Mouse (Mus musculus) forelimb bud, embryonic 11.5 days (tissue): ENCODE measurements around the gene Cops7a.
A peak's percentile ranks its signal among the peaks of the same experiment; 100 is the strongest.

ENCODE experiments used
- DNase-seq: peaks from one replicate; pipeline ENCODE4 v3.0.0-alpha.2; 2012; ENCODE audit warnings: low read depth, low spot score

Cops7a gene

DNA sequence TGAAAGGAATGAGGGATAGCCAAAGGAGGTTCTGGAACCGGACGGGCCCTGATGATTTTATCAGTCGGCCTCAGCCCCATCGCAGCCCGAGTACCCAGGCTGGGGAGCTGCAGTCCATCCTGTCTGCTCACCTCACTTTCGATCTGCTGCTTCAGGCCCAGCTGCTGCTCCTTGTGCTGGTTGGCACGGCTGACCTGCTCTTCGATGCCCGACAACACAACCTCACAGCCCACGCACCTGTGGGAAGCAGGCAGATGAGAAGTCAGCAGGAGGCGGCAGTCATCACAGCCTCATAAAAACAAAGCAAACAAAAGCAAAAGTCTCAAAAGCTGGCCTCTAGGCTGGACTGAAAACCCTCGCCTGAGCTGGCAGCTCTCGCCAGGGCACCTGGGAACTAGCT, 5.4 kb downstream of the Cops7a start:
- DNase-seq, result no peak

DNA sequence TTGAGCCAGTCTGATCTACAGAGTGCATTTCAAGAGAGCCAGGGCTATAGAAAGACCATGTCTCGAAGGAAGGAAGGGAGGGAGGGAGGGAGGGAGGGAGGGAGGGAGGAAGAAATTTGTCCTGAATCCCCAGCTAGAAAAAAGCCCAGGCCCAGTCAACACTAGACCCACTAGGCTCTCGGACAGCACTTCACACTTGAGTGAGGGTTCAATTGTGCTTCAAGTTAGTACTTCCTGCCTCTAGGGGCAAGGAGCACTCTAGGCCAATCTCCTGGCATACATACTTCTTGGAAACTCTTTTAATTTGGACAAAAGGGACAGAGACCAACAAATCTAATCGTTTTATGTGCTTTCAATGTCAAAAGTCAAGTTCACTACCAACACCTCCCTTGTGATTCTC, 7.2 kb downstream of the Cops7a start:
- DNase-seq, result no peak

DNA sequence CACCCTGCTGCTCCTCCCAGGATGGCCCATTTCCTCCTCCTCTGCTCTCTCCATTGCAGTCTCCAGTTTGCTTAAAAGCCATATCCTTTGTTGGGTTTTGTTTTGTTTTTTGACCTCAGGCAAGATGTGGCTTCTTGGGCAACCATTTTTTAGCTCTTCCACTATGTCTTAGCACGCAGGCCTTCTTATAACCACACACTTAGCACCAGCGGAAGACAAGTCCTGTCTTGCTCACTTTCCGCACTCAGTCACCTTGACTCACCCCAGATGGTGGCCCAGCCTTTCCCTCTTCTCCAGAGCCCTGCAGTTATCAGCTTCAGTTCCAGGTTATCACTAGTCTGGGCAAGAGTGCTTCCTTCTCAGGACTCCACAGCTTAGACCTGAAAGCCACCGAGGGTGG, 10.1 kb downstream of the Cops7a start:
- DNase-seq, result no peak

DNA sequence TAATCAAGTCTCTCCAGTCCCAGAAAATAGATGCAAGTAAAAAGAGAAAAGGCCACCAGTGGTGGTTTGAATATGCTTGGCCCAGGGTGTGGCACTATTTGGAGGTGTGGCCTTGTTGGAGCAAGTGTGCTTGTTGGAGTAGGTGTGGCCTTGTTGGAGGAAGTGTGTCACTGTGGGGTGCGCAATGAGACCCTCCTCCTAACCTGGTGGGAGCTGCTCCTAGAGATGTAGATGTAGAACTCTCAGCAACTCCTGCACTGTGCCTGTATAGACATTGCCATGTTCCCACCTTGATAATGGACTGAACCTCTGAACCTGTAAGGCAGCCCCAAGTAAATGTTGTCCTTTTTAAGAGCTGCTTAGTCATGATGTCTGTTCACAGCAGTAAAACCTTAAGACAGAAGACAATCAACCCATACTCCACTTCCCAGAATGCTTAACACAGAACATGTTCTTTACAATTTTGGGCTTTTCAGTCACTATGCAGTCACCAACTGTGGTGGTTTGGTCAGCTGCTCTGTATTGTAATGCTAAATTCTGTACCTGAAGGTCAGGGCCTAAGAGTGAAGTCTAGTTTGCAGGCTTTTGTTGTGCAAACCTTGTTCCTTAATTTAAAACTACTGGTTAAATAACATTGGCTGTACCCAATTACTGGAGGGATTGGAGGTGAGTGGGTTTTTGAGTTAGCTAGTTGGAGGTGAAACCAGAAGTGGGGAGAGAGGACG, 11.2 kb downstream of the Cops7a start:
- no peak for DNase-seq

DNA sequence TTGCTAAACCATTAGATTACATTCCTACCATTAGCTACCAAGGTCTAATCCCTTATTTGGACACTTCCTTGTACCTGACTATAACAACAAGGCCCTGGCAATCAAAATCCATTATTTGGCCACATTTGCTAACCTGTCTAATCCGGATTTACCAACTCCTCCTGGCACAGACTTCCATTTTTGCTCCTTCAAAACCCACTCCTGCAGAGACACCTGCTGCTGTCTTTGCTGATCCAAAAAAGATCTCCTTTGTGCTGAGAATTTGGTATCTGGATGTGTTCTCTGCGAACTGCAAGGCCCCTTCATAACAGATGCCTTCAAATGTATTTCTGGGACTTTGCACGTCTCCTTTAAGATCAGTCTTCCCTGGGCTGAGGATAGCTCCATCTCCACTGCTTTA, 21.8 kb downstream of the Cops7a start:
- DNase-seq, result no peak

DNA sequence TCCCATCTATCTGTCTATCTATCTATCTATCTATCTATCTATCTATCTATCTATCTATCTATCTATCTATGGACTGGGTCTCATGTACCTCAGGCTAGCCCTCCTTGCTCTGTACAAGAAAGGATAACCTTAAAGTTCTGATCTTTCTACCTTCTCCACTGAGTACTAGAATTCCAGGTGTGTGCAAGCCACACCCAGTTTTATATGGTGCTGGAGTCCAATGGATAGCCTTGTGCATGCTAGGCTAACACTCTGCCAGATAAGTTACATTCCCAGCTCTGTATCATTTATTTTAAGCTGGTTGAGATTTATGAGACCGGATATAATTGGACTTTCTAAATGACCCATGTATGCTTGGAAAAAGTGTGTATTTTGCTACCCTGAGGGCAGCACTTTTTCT, 23.7 kb downstream of the Cops7a start:
- no peak for DNase-seq

DNA sequence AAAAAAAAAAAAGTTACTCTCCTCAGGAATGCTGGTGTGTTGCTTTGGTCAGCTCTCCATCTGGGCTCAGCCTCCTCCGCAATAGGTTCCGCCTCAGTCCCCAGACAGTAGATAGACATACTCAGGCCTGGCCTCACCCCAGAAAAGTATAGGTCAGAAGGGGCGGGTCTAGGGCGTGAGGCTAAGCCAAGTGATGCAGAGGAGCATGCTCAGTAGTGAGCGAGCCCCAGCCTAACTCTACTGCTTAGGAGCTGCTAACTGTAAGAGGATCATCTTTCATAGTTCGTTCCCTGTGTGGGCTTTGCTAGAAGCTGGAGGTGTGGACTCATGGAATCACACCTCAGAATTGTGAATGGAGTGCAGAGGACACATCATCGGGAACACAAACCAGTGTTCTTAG, 26.8 kb downstream of the Cops7a start:
- DNase-seq, result no peak

DNA sequence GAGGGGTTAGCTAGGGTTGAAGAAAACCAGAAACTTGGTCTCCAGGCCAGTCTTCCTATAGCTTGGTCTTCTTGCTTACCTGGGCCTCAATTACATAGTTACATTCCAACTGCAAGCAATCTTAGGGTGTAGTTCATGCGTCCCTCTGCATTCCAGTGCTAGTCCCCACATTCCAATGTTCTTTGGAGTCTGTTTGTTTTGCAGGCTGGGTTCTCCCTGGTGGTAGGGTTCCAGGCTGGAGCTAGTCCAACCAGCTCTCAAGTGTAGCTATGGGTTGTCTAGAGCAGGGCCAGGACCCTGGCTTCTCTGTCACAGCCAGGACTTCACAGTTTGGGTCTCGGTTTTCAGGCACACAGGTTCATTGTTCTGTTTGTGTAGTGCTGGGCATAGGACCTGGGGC, 27.8 kb downstream of the Cops7a start:
- no peak for DNase-seq

DNA sequence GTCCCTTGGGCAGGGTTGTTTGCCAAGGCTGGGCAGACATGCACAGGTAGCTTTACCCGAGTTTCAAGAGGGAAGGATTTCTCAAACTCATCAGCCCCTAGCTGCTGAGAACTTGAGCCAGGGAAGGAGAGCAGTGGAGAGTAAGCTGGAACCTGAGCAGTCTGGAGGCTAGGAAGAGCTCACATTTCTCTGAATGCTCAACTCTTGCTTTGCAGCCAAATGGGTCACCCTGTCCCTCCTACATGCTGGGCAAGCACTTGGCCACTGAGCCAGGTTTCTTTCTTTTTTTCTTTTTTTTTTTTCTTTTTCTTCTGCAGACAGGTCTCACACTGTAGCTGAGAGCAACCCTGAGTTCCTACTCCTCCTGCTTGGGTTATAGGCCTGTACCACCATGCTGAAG, 28.7 kb downstream of the Cops7a start:
- DNase-seq, result no peak

DNA sequence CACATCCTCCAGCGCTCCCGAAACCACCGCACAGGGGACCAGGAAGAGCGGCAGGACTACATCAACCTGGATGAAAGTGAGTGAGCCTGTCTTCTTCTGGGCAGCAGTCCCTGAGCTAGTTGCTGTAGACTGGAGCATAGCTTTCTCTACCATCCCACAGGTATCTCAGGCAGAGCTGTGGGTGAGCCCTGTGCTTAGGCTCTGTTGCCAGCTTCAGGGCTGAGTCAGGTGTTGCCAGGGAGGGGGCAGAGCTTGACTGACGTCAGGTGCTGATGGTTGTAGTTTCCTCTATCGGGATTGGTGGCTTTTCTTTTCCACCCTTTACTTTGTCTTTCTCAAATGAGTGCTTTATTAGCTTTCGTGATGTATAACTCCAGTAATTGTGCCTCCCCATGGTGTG, 30.7 kb downstream of the Cops7a start:
- DNase-seq, result no peak

DNA sequence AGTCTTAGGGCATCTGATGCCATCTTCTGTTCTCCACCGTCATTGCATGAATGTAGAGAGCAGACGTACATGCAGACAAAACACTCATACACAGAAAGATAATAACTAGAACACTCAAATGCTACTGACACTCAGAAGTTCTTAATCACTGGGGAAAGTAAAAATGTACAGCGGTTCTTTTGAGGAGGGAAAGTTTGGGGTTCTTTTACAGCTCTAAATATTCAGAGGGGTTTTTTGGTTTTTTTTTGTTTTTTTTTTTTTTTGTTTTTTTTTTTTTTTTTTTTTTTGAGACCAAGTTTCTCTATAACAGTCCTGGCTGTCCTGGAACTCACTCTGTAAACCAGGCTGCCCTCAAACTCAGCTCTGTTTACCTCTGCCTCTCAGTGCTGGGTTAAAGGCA, 32.2 kb downstream of the Cops7a start:
- DNase-seq, result no peak

DNA sequence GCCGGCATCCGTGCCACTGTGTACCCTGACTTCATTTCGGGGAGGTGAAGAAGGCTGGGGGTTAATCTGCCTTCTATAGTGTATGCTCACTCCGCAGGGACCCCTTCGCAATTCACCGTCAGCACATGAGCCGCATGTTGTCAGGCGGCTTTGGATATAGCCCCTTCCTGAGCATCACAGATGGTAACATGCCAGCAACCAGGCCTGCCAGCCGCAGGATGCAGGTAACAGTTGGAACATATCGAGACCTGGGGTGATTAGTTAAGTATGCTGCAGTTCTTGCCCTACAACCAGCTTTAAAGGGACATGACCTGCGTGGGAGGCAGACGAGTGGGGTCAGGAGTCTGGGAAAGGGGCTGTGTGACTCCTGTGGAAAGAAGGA, 33.0 kb downstream of the Cops7a start:
- DNase-seq, result no peak

DNA sequence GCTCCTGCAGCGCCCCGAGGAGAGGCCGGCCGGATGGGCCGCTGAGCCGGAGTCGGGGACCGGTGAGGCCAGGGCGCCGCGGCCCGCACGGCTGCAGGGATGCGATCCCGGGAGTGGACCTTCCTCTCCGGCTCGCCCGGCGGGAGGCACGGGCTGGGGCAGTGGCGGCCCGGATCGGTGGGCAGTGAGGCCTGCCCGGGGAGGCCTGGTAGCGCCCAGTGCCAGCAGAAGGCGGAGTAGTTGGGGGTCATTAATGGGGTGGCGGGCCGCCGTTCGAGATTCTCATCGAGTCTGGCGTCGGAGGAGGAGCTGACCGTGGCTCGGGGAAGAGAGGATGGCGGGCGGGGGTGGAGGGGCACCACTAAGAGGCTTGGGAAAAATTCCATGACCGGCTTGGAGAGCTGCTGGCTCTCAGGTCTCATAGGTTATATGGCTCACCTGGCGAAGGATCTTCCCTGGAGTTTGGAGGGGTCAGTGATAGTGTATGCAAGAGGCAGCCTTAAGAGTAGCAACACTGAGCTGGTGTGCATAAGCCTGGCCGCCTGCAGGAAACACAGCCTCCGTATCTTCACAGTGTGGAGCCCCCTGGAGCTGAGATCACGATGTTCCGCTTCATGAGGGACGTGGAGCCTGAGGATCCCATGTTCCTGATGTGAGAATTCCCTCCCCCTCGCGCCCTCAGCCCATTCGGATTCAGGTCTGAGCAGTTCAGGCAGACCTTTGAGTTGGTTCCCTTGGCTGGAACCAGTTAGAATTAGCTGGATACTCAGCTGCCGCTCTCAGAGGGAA, 33.6 kb downstream of the Cops7a start:
- DNase-seq, result no peak

DNA sequence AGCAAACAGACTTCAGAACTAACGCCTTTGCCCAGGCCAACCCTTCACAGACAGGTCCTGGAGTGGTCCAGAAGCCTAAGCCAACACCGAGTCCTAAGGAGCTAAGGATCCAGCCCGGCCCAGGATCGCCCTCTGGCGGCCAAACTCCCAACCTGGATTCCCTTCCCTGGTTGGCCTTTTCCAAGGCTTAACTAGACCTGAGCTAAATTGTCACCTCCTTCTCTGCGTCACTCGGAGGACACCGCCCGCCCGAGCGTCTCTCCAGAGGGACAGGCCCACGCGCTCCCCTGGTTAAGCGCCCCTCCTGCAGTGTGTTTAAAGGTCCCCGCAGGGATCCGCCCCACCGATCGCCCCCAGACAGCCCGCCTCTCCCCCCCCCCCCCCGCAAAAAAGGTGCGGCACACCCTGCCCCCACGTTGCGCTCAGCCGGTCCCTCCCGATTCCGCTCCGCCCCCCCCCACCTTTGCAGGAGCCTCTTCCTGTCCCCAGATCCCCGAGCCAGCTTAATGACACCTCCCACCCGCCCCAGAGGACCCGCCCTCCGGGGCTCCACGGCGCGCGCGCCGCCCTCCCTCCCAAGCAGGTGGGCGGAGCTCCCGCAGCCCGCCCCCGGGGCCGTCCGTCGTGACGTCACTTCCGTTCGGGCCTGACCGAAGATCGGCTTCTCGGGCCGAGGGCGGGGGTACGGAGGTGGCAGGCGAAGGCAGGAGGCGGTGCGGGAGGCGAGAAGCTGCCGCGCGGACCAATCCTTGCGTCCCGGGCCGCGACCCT, 34.4 kb downstream of the Cops7a start, which contains the start of gene Mlf2:
Gene Mlf2 (plus strand): TSS at position 633 of the 771 bp plus-strand sequence.
- DNase-seq, result peak; percentile 98

DNA sequence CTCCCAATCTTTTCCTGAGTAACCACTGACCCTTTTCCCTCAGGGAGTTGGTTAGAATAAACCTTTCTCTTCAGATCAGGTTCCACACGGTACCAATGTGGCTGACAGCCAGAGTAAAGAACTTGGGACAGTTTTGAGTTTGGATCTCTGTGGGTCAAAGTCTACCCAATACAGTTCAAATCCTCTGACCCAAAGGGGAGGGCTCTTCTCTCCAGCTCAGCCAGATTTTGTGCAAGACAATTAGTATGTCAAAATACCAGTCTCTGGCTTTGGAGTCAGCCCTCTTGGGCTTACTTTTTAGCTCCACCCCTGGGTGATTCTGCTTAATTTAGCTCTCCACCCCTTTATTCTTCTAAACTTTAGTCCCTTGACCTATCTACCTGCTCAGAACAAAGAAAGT, 35.1 kb downstream of the Cops7a start:
- DNase-seq, result no peak

DNA sequence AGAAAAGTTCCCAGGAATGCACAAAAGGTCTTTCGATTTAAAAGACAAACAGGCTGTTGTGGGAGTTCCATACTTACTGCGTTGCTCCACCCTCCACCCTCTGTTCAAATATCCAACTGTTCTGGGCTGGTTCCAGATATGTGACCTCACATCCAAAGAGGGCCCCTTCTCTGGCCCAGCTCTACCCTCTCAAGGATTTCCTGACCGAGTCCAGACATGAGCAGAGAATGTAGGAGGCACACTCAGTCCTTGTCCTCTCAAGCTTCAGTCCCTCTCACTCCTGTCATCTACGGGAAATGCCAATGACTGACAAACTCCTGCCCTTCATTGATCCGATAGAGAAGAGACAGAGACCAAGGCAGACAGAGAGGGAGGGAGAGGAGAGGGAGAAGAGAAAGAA, 39.4 kb downstream of the Cops7a start:
- DNase-seq, result no peak

DNA sequence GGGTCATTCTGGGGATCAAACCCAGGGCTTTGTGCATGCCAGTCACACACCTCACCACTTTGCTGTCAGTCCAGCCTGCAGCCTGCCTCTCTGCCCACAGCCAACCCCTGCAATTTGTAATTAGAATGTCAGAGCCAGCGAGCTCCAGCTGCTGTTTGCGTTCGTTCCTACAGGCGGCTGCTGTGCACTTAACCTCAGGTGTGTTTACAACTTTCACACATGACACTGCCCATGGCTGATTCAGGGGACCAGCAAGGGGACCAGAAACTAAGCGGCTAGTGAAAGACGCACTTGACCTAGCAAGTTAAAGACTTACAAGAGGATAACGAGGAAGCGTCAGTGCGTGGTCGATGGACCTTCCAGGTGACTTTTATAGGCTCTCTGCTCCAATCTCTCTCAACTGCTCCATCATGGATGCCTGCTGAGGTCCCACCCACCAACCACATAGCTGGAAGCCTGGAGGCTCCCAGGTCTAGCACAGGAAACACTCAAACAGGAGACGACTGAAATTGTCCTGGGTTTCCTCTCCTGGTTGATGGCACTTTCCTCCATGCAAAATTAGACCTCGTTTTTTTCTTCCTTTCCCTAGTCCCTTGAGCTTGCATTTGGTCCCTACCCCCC, 40.1 kb downstream of the Cops7a start:
- DNase-seq, result no peak

DNA sequence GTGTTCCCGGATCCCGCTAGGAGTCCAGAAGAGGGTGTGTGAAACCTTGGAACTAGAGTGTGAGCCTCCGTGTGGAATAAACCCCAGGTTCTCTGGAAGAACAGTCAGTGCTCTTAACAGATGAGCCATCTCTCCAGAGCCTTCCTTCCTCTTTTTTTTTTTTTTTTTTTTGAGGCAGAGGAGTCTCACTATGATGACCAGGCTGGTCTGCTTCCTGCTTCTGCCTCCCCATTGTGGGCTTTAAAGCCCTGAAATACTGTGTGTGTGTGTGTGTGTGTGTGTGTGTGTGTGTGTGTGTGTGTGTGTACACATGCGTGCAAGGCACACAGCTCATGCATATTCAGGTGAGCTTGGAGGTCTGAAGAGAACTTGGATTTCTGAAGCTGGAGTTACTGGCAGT, 43.8 kb downstream of the Cops7a start:
- DNase-seq, result no peak

DNA sequence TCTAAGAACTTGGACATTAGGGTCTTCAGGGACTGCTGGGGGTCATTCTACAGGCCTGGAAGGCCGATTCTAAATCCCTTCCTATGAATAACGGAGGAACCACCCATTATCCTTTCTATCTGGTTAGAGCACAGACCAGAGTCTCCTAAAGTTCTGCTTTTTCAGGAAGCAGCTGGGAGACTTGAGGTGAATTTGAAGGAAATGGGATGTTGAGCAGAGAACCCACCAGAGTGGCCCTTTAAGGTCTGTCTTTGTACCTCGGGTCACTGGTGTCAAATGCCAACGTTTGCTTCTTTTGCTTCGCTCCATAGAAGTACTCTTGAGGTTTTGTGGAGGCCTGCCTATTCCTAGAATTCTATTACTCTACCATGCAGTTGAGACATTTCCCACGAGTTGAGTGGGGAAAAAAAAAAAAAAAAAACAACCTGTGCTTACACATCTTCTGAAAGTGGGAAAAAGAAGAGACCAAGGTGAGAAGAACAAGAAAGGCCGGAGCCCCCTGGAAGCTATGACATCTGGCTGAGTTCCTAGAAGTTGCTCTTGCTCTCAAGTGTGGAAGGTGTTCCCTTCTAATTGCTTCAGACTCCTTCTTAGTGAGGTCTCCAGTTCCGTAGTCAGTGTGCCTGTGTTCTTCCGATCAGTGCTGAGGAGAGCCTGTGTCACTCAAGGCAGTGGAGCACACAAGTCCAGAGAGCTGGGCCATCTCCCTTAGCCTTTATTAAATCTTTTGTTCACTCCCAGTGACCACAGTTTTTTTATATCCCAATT, 44.8 kb downstream of the Cops7a start:
- DNase-seq, result no peak

DNA sequence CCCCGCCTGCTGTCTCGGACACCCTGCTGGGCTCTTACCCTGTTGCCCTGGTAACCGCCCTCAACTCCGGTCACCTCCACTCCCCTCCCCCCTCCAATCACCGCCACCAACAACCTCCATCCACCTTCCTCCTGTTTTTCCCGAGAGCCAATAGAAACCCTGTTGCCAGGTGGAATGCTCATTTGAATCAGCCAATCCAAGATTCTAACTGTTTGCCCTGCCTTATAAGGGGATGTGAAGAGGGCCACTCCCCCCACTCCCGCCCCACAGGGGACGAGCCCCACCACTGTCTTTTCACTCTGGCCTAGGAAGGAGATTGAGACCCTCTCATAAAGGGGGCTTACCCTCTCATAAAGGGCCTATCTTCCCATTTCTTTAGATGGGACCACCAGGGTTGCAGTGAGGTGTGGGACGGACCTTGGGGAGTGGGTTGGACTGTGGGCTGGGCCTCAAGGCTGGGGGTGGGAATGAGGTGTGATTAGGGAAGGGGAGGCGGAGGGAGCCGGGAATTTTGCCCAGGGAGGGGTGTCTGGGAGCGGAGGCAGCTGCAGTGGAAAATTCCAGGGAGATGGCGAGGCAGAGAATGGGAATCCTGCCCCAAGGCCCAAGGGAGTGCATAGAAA, 45.5 kb downstream of the Cops7a start, which contains the start of gene Ptms:
Gene Ptms (minus strand): TSS at position 409 of the 623 bp plus-strand sequence.
- peak; percentile 97 for DNase-seq
